Mouse (Mus musculus) spleen, adult 2 months (tissue): ENCODE results near the gene Grin2b.

Experiments
- CTCF ChIP-seq: fragments of 200-500 bp; IDR thresholded peaks from 2 replicates; pipeline ENCODE4 v1.5.1; 2011; ENCODE audit warnings: mild to moderate bottlenecking, inconsistent platforms; ENCODE audit not compliant: insufficient read depth, insufficient read length, insufficient replicate concordance; ENCODE audit errors: extremely low read depth
- POLR2A ChIP-seq: fragments of 200-500 bp; IDR thresholded peaks from 2 replicates; pipeline ENCODE4 v1.6.1; 2011; ENCODE audit warnings: low read depth, low read length, inconsistent platforms

- no peak for TF ChIP-seq CTCF
- TF ChIP-seq POLR2A: no peak
These were observed 493.1 kb downstream of the Grin2b start for GRCm38 (mm10) chr6:135680105-135680710.
